Mouse (Mus musculus) forebrain, embryonic 16.5 days (tissue): ENCODE results near the gene Igflr1. TPM values are rescaled to one million over a fixed set of nuclear protein-coding genes. Genes with fewer than 3 reads are reported as not detected.

Experiments
- ATAC-seq: fragments of 200-750 bp; cut with Nextera tagmentation; 2 replicates; pipeline ENCODE4 v1.8.0; 2017; ENCODE audit warnings: mild to moderate bottlenecking, moderate library complexity
- H3K27ac ChIP-seq: fragments of 300-500 bp; sonication (generic); 2 replicates; pipeline ENCODE4 v1.5.1; 2014; ENCODE audit warnings: low read length, control low read depth
- H3K27me3 ChIP-seq: fragments of 300-500 bp; sonication (generic); replicated peaks from 2 replicates; pipeline ENCODE4 v1.6.1; 2014; ENCODE audit warnings: low read length; ENCODE audit not compliant: control insufficient read depth, insufficient read depth
- H3K36me3 ChIP-seq: fragments of 300-500 bp; sonication (generic); 2 replicates; pipeline ENCODE4 v1.6.1; 2014; ENCODE audit not compliant: control insufficient read depth, insufficient read depth
- H3K4me1 ChIP-seq: fragments of 300-500 bp; sonication (generic); replicated peaks from 2 replicates; pipeline ENCODE4 v1.6.1; 2014; ENCODE audit warnings: low read length; ENCODE audit not compliant: control insufficient read depth, insufficient read depth
- H3K4me2 ChIP-seq: fragments of 300-500 bp; sonication (generic); 2 replicates; pipeline ENCODE4 v1.6.1; 2014; ENCODE audit warnings: mild to moderate bottlenecking, low read length, control low read depth
- H3K4me3 ChIP-seq: fragments of 300-500 bp; sonication (generic); replicated peaks from 2 replicates; pipeline ENCODE4 v1.5.1; 2014; ENCODE audit warnings: mild to moderate bottlenecking, low read length, control low read depth
- H3K9ac ChIP-seq: fragments of 300-500 bp; sonication (generic); replicated peaks from 2 replicates; pipeline ENCODE4 v1.6.1; 2014; ENCODE audit warnings: low read depth, low read length, control low read depth
- H3K9me3 ChIP-seq: fragments of 300-500 bp; sonication (generic); 2 replicates; pipeline ENCODE4 v1.6.1; 2016; ENCODE audit warnings: low read length; ENCODE audit not compliant: control insufficient read depth
- WGBS: fragments of 180-500 bp; shearing (Covaris S2); extraction: QIAGEN DNeasy Blood & Tissue Kit; methylation state at CpG from one replicate; pipeline ENCODE4 v1.1.7; 2014; 5-methylcytosine and 5-hydroxymethylcytosine counted together
- polyA plus RNA-seq: library from polyadenylated mRNA; unstranded; fragments of >200 nt; fragmentation: Nextera tagmentation; extraction: Ambion mirVana; gene quantifications from 2 replicates; pipeline ENCODE4 v1.2.1, GENCODE M21; 2015

Igflr1 gene
- polyA plus RNA-seq, 1 experiment from 2014 or later: 6.3 TPM

GRCm38 (mm10) chr7:30560296-30560695, 4.9 kb upstream of the Igflr1 start:
- Histone ChIP-seq H3K4me2 (no peak overlapping the region), H3K27ac (no peak overlapping the region), H3K27me3 (no peaks in the 10 kb centered on the region), H3K4me3 (no peak overlapping the region; the same call in 1 of the 2 replicates), H3K4me1 (peaks cover 33% of the 10 kb centered on the region), H3K36me3 (0 out of 2 replicates have a peak, but pooled peaks cover 15% of the 10 kb centered on the region), H3K9me3 (no peaks in the 10 kb centered on the region), H3K9ac (no peak overlapping the region)
- 77% methylated on average over 2 of the region's 2 CpGs for WGBS
- ATAC-seq: no peak

GRCm38 (mm10) chr7:30562526-30563116, 2.6 kb upstream of the Igflr1 start:
- 2% methylated on average over 27 of the region's 27 CpGs for WGBS
- H3K27ac ChIP-seq: peak overlapping the region; percentile 38
- no peaks in the 10 kb centered on the region for H3K27me3 ChIP-seq
- peak overlapping the region; percentile 71 for H3K4me2 ChIP-seq
- H3K4me1 ChIP-seq: peaks cover 33% of the 10 kb centered on the region
- H3K9ac ChIP-seq: peak overlapping the region; percentile 53
- H3K4me3 ChIP-seq: peak overlapping the region; percentile 86
- H3K36me3 ChIP-seq: 0 out of 2 replicates have a peak, but pooled peaks cover under 1% of the 10 kb centered on the region
- ATAC-seq: no peak
- H3K9me3 ChIP-seq: no peaks in the 10 kb centered on the region

- Histone ChIP-seq H3K27ac (peak within 1 kb of the TSS; percentile 92), H3K36me3 (no peaks in the 10 kb centered on the region), H3K4me1 (peaks cover 27% of the 10 kb centered on the region), H3K9me3 (no peaks in the 10 kb centered on the region), H3K4me2 (peak within 1 kb of the TSS; percentile 71), H3K4me3 (peak within 1 kb of the TSS; percentile 86), H3K9ac (peak within 1 kb of the TSS; percentile 83), H3K27me3 (no peaks in the 10 kb centered on the region)
- under 1% methylated on average over 45 of the region's 45 CpGs for WGBS
- peak; percentile 87 for ATAC-seq
Measured at GRCm38 (mm10) chr7:30563117-30563905, 1.9 kb upstream of the Igflr1 start, which contains the start of the genes U2af1l4, Gm49396 and Psenen. Gene U2af1l4 (plus strand): TSS chr7:30563301. Gene Gm49396 (plus strand): TSS chr7:30563344. Gene Psenen (minus strand): TSS chr7:30563627.

GRCm38 (mm10) chr7:30563906-30564280, 1.3 kb upstream of the Igflr1 start:
- Histone ChIP-seq H3K4me1 (peaks cover 21% of the 10 kb centered on the region), H3K36me3 (peaks cover 4% of the 10 kb centered on the region), H3K27ac (peak overlapping the region; percentile 92), H3K9me3 (no peaks in the 10 kb centered on the region), H3K4me3 (peak overlapping the region; percentile 86), H3K9ac (peak overlapping the region; percentile 83), H3K27me3 (no peaks in the 10 kb centered on the region), H3K4me2 (peak overlapping the region; percentile 71)
- WGBS: 24% methylated on average over 6 of the region's 6 CpGs
- ATAC-seq: no peak

GRCm38 (mm10) chr7:30566033-30566432, 806 bp downstream of the Igflr1 start:
- Histone ChIP-seq H3K9me3 (no peaks in the 10 kb centered on the region), H3K9ac (no peak overlapping the region), H3K27me3 (no peaks in the 10 kb centered on the region), H3K4me1 (peaks cover 16% of the 10 kb centered on the region), H3K4me3 (no peak overlapping the region), H3K27ac (no peak overlapping the region), H3K4me2 (no peak overlapping the region), H3K36me3 (peaks cover 22% of the 10 kb centered on the region)
- WGBS: 92% methylated on average over 9 of the region's 9 CpGs
- no peak for ATAC-seq

- Histone ChIP-seq H3K27me3 (no peaks in the 10 kb centered on the region), H3K36me3 (peaks cover 24% of the 10 kb centered on the region), H3K4me3 (no peak overlapping the region), H3K4me1 (peaks cover 11% of the 10 kb centered on the region), H3K4me2 (no peak overlapping the region), H3K9me3 (no peaks in the 10 kb centered on the region), H3K27ac (no peak overlapping the region), H3K9ac (no peak overlapping the region)
- 92% methylated on average over 11 of the region's 11 CpGs for WGBS
- ATAC-seq: no peak
Measured at GRCm38 (mm10) chr7:30567555-30567954, 2.3 kb downstream of the Igflr1 start.

GRCm38 (mm10) chr7:30572389-30572788, 7.2 kb downstream of the Igflr1 start:
- no peaks in the 10 kb centered on the region for H3K4me1 ChIP-seq
- H3K4me3 ChIP-seq: no peak overlapping the region
- H3K27me3 ChIP-seq: no peaks in the 10 kb centered on the region
- ATAC-seq: no peak
- H3K27ac ChIP-seq: no peak overlapping the region
- H3K4me2 ChIP-seq: no peak overlapping the region
- H3K9me3 ChIP-seq: no peaks in the 10 kb centered on the region
- peaks cover 69% of the 10 kb centered on the region for H3K36me3 ChIP-seq
- H3K9ac ChIP-seq: no peak overlapping the region
- 87% methylated on average over 5 of the region's 5 CpGs for WGBS

- Histone ChIP-seq H3K27me3 (no peaks in the 10 kb centered on the region), H3K36me3 (peaks cover 74% of the 10 kb centered on the region), H3K27ac (no peak overlapping the region), H3K4me1 (no peaks in the 10 kb centered on the region), H3K4me2 (no peak overlapping the region), H3K9me3 (no peaks in the 10 kb centered on the region), H3K9ac (no peak overlapping the region), H3K4me3 (no peak overlapping the region)
- WGBS: 63% methylated on average over 2 of the region's 2 CpGs
- no peak for ATAC-seq
Measured at GRCm38 (mm10) chr7:30572969-30573368, 7.7 kb downstream of the Igflr1 start.

GRCm38 (mm10) chr7:30579950-30580349, 14.7 kb downstream of the Igflr1 start:
- no peak; the same call in 1 of the 2 replicates for ATAC-seq
- 90% methylated on average over 8 of the region's 8 CpGs for WGBS
- Histone ChIP-seq H3K4me2 (no peak overlapping the region), H3K27me3 (no peaks in the 10 kb centered on the region), H3K36me3 (peaks cover 88% of the 10 kb centered on the region), H3K27ac (no peak overlapping the region), H3K4me3 (no peak overlapping the region), H3K9me3 (no peaks in the 10 kb centered on the region), H3K9ac (no peak overlapping the region), H3K4me1 (no peaks in the 10 kb centered on the region)
